Mouse (Mus musculus) cerebellum, postnatal 36 days (tissue): ENCODE results near the gene Gm11397.
"Not testable (repeated sequence)": the region's sequence is repeated elsewhere in the genome, so short reads cannot be mapped to it uniquely, and the experiment has no call there.

Source experiments
- DNase-seq, 2 experiments: peaks; one replicate each; pipeline ENCODE4 v3.0.0; 2021 to 2022; ENCODE audit warnings: mixed read lengths in 2 of 2

The Gm11397 gene

DNA sequence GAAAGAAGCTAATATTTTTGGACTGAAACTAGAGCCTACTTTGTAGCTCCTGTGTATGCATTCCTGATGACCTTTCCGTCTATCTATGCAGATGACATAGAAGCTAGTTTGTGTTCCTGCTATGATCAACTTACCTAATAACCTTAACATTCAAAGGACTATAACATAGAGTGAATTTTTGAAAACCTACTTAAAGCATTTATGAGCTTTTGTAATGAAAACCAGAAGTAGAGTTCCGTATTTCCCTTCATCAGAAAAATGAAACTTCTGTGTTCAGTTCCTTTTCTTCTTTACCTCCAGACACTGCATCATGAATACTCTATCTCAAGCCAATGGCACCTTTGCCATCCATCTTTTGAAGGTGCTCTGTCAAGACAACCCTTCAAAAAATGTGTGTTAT lies at the start of gene Gm11397:
Gene Gm11397 (plus strand): TSS at position 301 of the 400 bp plus-strand sequence.
- DNase-seq = not testable (repeated sequence)

DNA sequence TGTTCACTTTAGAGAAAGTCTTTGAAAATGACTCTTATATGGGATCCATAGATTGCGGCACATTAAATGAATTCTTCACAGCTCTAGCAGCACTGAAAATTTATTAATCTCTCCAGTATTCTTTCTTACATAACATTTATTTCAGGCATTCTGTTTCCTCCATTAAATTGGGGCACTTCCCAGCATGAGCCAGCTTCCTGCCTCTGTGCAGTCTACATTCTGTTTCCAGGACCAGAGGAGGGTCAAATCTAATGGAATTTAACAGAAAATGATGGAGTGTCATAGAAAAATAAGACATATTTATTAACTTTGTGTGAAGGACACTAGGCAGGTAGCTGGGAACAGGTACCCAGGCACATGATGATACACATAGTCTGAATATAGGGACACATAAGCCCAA lies 38.9 kb upstream of the Gm11397 start:
- not testable (repeated sequence) for DNase-seq

DNA sequence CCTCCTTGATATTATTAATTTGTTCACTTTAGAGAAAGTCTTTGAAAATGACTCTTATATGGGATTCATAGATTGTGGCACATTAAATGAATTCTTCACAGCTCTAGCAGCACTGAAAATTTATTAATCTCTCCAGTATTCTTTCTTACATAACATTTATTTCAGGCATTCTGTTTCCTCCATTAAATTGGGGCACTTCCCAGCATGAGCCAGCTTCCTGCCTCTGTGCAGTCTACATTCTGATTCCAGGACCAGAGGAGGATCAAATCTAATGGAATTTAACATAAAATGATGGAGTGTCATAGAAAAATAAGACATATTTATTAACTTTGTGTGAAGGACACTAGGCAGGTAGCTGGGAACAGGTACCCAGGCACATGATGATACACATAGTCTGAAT lies 37.2 kb downstream of the Gm11397 start:
- DNase-seq = not testable (repeated sequence)
